Mouse (Mus musculus) midbrain, embryonic 14.5 days (tissue): ENCODE measurements around the gene Abcf1. TPM values are rescaled to one million over a fixed set of nuclear protein-coding genes. Genes with fewer than 3 reads are reported as not detected.

Source experiments
- ATAC-seq: fragments of 200-750 bp; cut with Nextera tagmentation; 2 replicates; pipeline ENCODE4 v1.8.0; 2017; ENCODE audit warnings: moderate number of reproducible peaks, moderate library complexity; ENCODE audit not compliant: low FRiP score, low TSS enrichment
- DNase-seq: peaks from one replicate; pipeline ENCODE4 v3.0.0-alpha.2; 2015
- H3K27ac ChIP-seq: fragments of 300-500 bp; sonication (generic); replicated peaks from 2 replicates; pipeline ENCODE4 v1.5.1; 2014; ENCODE audit warnings: mild to moderate bottlenecking, low read depth, low read length, moderate library complexity
- H3K27me3 ChIP-seq: fragments of 300-500 bp; sonication (generic); 2 replicates; pipeline ENCODE4 v1.6.1; 2014; ENCODE audit warnings: low read length, control low read depth, mixed read lengths; ENCODE audit not compliant: control insufficient read depth, insufficient read depth
- H3K36me3 ChIP-seq: fragments of 300-500 bp; sonication (generic); 2 replicates; pipeline ENCODE4 v1.6.1; 2014; ENCODE audit warnings: low read length, control low read depth; ENCODE audit not compliant: control insufficient read depth, insufficient read depth
- H3K4me1 ChIP-seq: fragments of 300-500 bp; sonication (generic); 2 replicates; pipeline ENCODE4 v1.6.1; 2014; ENCODE audit warnings: mild to moderate bottlenecking, antibody characterized with exemption, low read length, control low read depth; ENCODE audit not compliant: control insufficient read depth, insufficient read depth
- H3K4me2 ChIP-seq: fragments of 300-500 bp; sonication (generic); 2 replicates; pipeline ENCODE4 v1.6.1; 2014; ENCODE audit warnings: mild to moderate bottlenecking, low read length, moderate library complexity
- H3K4me3 ChIP-seq: fragments of 300-500 bp; sonication (generic); replicated peaks from 2 replicates; pipeline ENCODE4 v1.5.1; 2014; ENCODE audit warnings: low read depth, low read length
- H3K9ac ChIP-seq: fragments of 300-500 bp; sonication (generic); replicated peaks from 2 replicates; pipeline ENCODE4 v1.6.1; 2014; ENCODE audit warnings: mild to moderate bottlenecking, low read length, moderate library complexity
- H3K9me3 ChIP-seq: fragments of 300-500 bp; sonication (generic); 2 replicates; pipeline ENCODE4 v1.6.1; 2016; ENCODE audit warnings: low read length, control low read depth, mixed read lengths; ENCODE audit not compliant: control insufficient read depth
- WGBS: fragments of 180-500 bp; shearing (Covaris S2); extraction: QIAGEN DNeasy Blood & Tissue Kit; methylation state at CpG from one replicate; pipeline ENCODE4 v1.1.7; 2014; 5-methylcytosine and 5-hydroxymethylcytosine counted together
- polyA plus RNA-seq: library from polyadenylated mRNA; unstranded; fragments of >200 nt; fragmentation: Nextera tagmentation; extraction: Ambion mirVana; gene quantifications from 2 replicates; pipeline ENCODE4 v1.2.1, GENCODE M21; 2014

The Abcf1 gene
- polyA plus RNA-seq, 1 experiment from 2014 or later, result 82.4 TPM

DNA sequence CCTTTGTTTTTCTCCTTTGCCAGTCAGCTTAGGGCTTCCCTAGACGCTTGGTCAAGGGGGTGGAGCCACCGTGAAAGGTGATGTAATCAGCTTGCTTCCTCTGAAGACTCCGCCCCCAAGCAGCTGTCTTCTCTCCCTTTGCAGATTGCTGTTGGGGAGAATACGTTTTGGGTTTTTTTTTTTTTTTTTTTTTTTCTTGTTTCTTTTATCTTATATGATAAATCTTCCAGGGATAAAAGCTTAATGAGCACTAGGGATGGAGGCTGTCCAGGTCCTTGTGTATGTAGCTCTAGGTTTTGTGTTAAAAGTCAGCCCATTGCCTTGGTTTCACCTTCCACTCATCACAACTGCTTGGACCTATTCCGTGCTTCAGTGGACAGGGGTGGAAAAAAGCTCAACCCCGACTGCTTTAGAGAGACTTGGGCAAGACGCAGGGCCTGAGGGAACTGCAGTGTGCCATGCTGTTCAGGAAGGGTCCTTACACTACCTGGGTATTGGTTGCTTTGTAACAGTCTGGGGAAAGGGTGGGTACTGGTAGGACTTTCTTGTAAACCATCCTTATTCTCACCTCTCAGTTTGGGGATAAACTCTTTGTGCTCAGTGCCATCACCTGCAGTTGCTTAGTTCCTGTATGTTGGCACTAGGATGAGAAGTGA is 50.4 kb downstream of the Abcf1 start:
- H3K9ac ChIP-seq, result peak overlapping the region; percentile 99
- DNase-seq (peak; percentile 98), ATAC-seq (peak; percentile 51)
- peaks cover 11% of the 10 kb centered on the region for H3K36me3 ChIP-seq
- peak overlapping the region; percentile 65 for H3K4me2 ChIP-seq
- no peaks in the 10 kb centered on the region for H3K27me3 ChIP-seq
- no peaks in the 10 kb centered on the region for H3K9me3 ChIP-seq
- WGBS, result 5% methylated on average over 7 of the region's 7 CpGs
- peak overlapping the region; percentile 79 for H3K4me3 ChIP-seq
- H3K4me1 ChIP-seq, result peaks cover 34% of the 10 kb centered on the region
- peak overlapping the region; percentile 92 for H3K27ac ChIP-seq

- H3K9me3 ChIP-seq, result no peaks in the 10 kb centered on the region
- 0% methylated on average over 11 of the region's 11 CpGs for WGBS
- H3K4me2 ChIP-seq, result peak overlapping the region; percentile 65
- DNase-seq (peak; percentile 84), ATAC-seq (no peak)
- peaks cover 34% of the 10 kb centered on the region for H3K4me1 ChIP-seq
- peaks cover 9% of the 10 kb centered on the region for H3K36me3 ChIP-seq
- H3K9ac ChIP-seq, result peak overlapping the region; percentile 99
- peak overlapping the region; percentile 92 for H3K27ac ChIP-seq
- H3K27me3 ChIP-seq, result no peaks in the 10 kb centered on the region
- H3K4me3 ChIP-seq, result peak overlapping the region; percentile 79
These were observed 51.1 kb downstream of the Abcf1 start for GRCm38 (mm10) chr17:35918276-35919059.

- Histone ChIP-seq H3K4me1 (peaks cover 34% of the 10 kb centered on the region), H3K27ac (peak overlapping the region; percentile 92), H3K27me3 (no peaks in the 10 kb centered on the region), H3K4me2 (peak overlapping the region; percentile 65), H3K9me3 (no peaks in the 10 kb centered on the region), H3K36me3 (peaks cover 13% of the 10 kb centered on the region), H3K9ac (peak overlapping the region; percentile 99), H3K4me3 (peak overlapping the region; percentile 79)
- peak; percentile 13 for ATAC-seq
- peak; percentile 89 for DNase-seq
- under 1% methylated on average over 13 of the region's 13 CpGs for WGBS
These were observed 51.9 kb downstream of the Abcf1 start for GRCm38 (mm10) chr17:35917463-35918251.

DNA sequence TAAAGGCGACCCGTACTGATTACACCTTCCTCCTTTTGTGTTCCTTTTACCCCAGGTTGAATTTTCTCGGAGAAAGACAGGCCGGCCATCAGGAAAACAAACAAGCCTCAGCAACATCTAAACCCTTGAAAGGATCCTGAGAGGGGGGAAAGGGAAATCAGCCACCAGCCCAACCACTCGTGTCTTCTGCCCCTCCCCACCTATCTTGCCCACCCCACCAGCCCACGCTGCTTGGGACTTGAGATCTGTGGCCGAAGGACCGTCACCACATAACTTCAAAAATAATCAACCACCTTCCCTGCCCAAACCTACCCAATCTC is 52.5 kb downstream of the Abcf1 start:
- Histone ChIP-seq H3K4me1 (peaks cover 34% of the 10 kb centered on the region), H3K27ac (peak overlapping the region; percentile 92), H3K9ac (peak overlapping the region; percentile 99), H3K4me3 (peak overlapping the region; percentile 79), H3K27me3 (no peaks in the 10 kb centered on the region), H3K4me2 (peak overlapping the region; percentile 65), H3K36me3 (peaks cover 15% of the 10 kb centered on the region), H3K9me3 (no peaks in the 10 kb centered on the region)
- DNase-seq (peak; percentile 63), ATAC-seq (no peak)
- WGBS, result 0% methylated on average over 8 of the region's 8 CpGs

DNA sequence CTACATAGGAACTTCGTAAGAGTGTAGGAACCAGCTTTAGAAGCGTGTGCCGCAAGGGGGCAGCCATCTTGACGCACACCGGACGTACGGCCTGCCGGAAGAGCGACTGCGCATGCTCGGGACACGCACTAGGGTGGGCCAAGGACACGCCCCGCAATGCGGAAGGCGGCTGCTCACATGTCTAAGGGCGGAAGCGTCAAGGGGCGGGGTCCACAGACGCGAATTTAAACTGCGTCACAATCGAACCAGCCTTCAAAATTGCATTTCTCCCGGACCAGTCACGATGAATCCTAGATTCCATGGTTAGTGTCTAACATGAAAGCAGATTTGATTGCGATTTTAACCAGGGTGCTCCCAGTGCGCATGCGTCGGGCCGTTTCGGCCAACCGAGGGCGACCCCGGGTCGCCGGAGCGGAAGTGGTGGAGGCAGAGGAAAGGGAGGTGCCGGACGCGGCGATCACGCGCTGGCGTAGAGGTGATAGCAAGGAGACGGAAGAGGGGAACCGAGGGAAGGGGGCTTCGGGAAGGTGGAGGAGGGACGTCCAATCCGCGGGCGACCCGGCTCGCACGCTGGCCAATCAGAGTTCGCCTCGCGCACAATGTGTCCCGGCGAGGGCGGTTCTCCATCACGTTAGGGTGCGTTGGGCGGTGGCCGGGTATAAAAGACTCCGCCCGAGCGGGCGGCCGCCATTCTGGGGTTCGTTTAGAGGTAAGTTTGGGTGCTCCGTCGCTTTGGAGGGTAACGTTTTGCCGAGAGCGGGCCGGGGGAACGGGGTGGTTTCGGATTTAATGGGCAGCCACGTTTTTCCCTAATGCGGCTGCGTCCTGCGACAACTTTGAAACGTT is 53.0 kb downstream of the Abcf1 start, which contains the start of the genes Mrps18b and Ppp1r10:
Gene Mrps18b (minus strand): TSS at position 93 of the 846 bp plus-strand sequence.
Gene Ppp1r10 (plus strand): TSS at position 138 of the 846 bp plus-strand sequence.
- Histone ChIP-seq H3K36me3 (peaks cover 15% of the 10 kb centered on the region), H3K9ac (peak within 1 kb of the TSS; percentile 99), H3K27me3 (no peaks in the 10 kb centered on the region), H3K9me3 (no peaks in the 10 kb centered on the region), H3K27ac (peak within 1 kb of the TSS; percentile 92), H3K4me3 (peak within 1 kb of the TSS; percentile 79), H3K4me1 (peaks cover 28% of the 10 kb centered on the region), H3K4me2 (peak within 1 kb of the TSS; percentile 76)
- WGBS, result under 1% methylated on average over 83 of the region's 83 CpGs
- DNase-seq (peak; percentile 100), ATAC-seq (peak; percentile 94)

DNA sequence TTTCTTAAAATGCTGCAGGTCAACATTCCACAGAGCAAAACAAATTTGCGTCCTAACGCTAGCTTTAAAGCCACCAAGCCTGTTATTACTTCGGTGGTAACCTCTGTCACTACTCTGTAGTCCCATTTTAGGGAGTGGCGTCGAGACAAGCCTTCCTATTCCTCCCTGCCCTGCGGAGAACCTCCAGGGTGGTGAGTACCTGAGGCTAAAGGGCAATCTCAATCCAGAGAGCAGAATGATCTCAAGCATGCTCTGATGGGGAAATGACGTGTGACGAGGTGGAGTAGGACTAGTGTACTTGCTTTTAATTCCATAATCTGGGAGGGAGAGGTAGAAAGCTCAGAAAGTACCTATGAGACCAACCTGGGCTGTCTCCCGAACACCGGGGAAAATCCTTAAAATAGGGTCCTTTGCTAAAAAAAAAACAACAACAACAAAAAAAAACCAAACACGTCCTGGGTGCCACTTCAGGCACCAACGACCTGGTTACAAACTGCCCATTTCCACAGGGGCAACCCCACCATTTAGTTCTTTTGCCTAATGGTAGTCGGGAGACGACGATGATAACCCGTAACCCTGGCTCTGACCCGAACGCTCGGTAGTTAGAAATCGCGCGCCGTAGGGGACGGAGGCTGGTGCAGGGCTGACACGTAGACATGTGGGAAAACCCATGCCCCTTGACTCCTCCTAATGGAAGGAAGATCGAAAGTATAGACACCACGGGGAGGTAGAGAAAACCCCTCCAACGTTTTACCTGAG is 53.8 kb downstream of the Abcf1 start:
- no peaks in the 10 kb centered on the region for H3K27me3 ChIP-seq
- H3K27ac ChIP-seq, result peak overlapping the region; percentile 92
- no peaks in the 10 kb centered on the region for H3K9me3 ChIP-seq
- peak overlapping the region; percentile 99 for H3K9ac ChIP-seq
- WGBS, result 5% methylated on average over 28 of the region's 28 CpGs
- no peak for DNase-seq
- no peak; the same call in 1 of the 2 replicates for ATAC-seq
- H3K36me3 ChIP-seq, result peaks cover 15% of the 10 kb centered on the region
- H3K4me3 ChIP-seq, result peak overlapping the region; percentile 79
- peaks cover 20% of the 10 kb centered on the region for H3K4me1 ChIP-seq
- H3K4me2 ChIP-seq, result peak overlapping the region; percentile 76

- 83% methylated on average over 6 of the region's 6 CpGs for WGBS
- no peak overlapping the region for H3K4me3 ChIP-seq
- no peak overlapping the region for H3K9ac ChIP-seq
- DNase-seq (no peak), ATAC-seq (no peak)
- peaks cover 12% of the 10 kb centered on the region for H3K4me1 ChIP-seq
- peak overlapping the region; percentile 76 for H3K4me2 ChIP-seq
- peaks cover 15% of the 10 kb centered on the region for H3K36me3 ChIP-seq
- H3K27ac ChIP-seq, result no peak overlapping the region
- no peaks in the 10 kb centered on the region for H3K27me3 ChIP-seq
- no peaks in the 10 kb centered on the region for H3K9me3 ChIP-seq
These were observed 54.6 kb downstream of the Abcf1 start for GRCm38 (mm10) chr17:35914975-35915374.
